Mouse (Mus musculus) retina, postnatal 1 day (tissue): ENCODE data around the gene 5730507C01Rik.
"Not testable (repeated sequence)": the region's sequence is repeated elsewhere in the genome, so short reads cannot be mapped to it uniquely, and the experiment has no call there.

ENCODE experiments used
- DNase-seq: peaks from one replicate; pipeline ENCODE4 v3.0.0-alpha.2; 2012

The 5730507C01Rik gene

GRCm38 (mm10) chr12:18514171-18514570 lies at the start of gene 5730507C01Rik:
Gene 5730507C01Rik, plus strand, starts transcription at chr12:18514510.
- peak; percentile 21 for DNase-seq

- DNase-seq, result not testable (repeated sequence)
Measured at GRCm38 (mm10) chr12:18514616-18515015, 306 bp downstream of the 5730507C01Rik start.

DNA sequence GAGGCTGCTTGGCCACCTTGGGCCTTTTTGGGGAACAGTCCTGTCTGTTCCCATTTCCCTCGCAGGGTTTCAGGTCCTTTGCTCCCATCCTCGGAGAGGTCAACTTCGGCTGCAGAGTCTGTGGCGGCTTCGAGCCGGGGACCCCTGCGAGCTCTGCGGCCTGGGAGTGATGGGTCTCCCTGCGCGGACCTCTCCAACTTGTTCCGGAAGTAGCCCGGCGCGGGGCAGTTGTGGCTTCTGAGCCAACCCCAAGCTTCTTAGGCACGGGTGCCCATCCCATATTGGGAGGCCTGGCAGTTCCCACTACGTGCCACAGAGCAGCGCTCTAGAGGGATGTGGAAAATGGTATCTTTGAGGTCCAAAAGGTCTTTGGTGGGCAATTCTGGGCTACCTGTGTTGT lies 767 bp downstream of the 5730507C01Rik start:
- not testable (repeated sequence) for DNase-seq
